Mouse (Mus musculus): ENCODE measurements around the gene Iqsec1.

- TF ChIP-seq EP300 (IDR thresholded peaks at IDR 0.05; ENCODE audit: low read depth), result no peak
- no peak for TF ChIP-seq CTCF (IDR thresholded peaks at IDR 0.05; ENCODE audit: low read depth)
Observed at GRCm38 (mm10) chr6:90807581-90807980, 180.9 kb downstream of the Iqsec1 start.
